Mouse (Mus musculus) induced T-regulatory cell, adult 2 months (primary cell): ENCODE data around the gene Iffo1.

Source experiments
- DNase-seq: peaks from one replicate; pipeline ENCODE4 v3.0.0-alpha.2; 2012; ENCODE audit warnings: low read depth

Iffo1 gene

DNA sequence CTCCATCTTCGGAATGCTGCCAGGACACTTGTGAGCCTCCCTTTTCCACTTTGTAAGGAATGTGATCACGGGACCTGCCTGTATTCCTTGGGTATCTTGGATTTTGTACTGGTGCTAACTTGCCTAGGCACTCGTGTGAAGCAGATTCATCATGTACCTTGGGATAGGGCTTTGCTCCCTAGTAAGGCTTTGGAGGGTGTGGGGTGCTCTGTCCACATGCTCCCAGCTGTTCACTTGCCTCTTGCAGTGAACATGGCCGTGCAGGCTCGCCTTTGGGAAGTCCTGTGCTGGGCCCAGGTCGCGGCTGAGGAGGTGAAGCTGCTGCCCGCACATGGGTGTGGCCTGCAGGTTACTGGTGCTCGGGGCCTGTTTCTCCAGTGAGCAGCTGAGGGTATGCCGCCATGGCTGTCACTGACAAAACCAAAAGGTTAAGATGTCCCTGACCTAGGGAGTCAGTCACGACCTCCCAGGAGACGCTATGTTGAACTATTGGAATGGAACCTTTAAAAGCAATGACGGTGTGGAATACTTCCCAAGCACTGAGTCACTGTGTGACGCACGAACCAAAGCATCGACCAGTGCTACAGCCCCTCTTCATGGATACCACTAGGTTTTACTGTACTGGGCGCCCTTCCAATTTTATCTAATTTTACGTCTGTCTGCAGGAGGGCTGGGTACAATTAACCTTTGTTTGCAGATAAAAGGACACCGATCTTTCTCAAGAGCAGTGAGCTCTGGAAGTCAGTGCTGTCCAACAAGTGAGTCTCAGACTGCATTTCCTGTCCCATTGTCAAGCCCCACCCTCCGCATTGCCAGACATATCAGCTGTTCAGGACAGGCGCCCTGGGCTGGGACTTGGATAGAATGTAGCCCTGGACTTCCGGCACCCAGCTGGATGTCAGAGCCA, 16.1 kb downstream of the Iffo1 start:
- peak; percentile 66 for DNase-seq

DNA sequence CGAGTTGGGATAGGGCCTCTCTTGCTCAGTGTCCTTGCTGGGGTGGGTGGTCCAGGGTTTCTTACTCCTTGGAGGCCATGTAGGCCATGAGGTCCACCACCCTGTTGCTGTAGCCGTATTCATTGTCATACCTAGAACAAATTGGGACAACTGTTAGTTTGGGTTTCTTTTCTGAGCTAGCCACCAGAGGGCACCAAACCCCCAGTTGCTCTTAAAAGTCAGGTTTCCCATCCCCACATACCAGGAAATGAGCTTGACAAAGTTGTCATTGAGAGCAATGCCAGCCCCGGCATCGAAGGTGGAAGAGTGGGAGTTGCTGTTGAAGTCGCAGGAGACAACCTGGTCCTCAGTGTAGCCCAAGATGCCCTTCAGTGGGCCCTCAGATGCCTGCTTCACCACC, 16.9 kb downstream of the Iffo1 start:
- peak; percentile 93 for DNase-seq

DNA sequence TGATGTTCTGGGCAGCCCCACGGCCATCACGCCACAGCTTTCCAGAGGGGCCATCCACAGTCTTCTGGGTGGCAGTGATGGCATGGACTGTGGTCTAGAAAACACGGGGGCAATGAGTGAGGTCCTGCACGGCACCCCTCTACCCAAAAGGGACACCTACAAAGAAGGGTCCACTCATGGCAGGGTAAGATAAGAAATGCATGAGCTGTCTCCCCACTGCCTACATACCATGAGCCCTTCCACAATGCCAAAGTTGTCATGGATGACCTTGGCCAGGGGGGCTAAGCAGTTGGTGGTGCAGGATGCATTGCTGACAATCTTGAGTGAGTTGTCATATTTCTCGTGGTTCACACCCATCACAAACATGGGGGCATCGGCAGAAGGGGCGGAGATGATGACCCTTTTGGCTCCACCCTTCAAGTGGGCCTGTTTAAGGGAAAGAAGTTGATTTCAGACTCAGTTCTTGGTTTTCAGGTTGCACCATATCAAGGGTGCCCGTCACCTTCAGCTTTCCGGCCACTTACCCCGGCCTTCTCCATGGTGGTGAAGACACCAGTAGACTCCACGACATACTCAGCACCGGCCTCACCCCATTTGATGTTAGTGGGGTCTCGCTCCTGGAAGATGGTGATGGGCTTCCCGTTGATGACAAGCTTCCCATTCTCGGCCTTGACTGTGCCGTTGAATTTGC, 17.7 kb downstream of the Iffo1 start:
- DNase-seq: peak; percentile 29

DNA sequence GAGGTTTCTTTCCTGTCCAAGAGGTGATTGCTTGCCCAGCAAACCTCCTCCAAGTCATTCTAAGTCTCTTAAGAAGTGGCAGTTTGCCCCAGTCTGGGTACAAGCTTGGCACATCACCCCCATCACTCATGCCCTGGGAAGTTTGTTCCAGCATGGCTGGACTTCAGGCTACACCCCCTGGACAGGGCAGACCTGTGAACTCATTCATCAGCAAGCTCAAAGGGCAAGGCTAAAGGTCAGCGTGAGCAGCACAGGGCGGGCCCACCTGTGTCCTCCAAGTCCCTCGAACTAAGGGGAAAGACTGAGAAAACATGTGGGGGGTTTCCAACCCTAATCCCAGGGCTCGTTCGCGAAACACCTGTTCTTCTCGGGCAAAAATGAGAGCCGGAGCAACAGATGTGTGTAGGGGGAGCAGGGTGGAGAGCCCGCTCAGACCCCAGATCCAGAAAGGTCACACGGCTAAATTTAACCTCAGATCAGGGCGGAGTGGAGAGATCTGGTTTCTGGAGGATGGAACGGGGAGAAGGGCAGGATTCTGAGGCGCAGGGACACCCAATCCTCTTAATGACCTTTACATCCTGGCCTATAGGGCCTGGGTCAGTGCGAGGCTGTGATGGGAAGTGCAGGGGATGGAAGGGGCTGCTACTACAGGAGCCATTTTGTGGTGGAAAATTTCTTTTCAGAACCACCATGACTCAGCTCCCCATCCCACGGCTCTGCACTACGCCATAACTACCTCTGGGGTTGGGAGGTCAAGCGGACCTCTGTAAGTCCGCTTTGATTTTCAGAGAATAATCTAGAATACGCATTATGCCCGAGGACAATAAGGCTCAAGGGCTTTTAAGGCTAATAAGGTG, 19.0 kb downstream of the Iffo1 start:
- peak; percentile 50 for DNase-seq

DNA sequence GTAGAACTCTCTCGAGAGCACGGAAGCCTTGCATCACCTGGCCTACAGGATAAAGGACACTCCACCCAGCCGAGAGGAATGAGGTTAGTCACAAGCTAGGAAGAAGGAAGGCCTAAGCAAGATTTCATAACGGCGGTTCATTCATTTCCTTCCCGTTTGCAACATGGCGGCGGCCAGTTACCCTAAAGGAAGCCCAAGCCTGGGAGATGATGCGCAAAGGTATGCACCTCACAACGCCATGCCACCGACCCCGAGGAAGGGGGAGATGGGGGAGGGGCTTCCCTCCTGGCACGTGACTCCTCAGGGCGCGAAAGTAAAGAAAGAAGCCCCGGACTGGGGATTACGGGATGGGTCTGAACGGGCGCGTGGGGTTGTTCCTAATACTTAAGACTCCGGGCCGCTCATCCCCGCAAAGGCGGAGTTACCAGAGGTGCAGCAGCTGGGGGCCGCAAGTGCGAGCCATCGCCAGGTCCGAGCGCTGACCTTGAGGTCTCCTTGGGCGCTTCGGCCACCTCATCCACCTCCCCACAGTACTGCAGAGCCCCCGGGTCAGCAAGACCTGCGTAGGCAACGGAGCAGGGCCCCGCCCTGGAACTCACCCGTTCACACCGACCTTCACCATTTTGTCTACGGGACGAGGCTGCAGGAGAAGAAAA, 19.8 kb downstream of the Iffo1 start:
- peak; percentile 87 for DNase-seq

DNA sequence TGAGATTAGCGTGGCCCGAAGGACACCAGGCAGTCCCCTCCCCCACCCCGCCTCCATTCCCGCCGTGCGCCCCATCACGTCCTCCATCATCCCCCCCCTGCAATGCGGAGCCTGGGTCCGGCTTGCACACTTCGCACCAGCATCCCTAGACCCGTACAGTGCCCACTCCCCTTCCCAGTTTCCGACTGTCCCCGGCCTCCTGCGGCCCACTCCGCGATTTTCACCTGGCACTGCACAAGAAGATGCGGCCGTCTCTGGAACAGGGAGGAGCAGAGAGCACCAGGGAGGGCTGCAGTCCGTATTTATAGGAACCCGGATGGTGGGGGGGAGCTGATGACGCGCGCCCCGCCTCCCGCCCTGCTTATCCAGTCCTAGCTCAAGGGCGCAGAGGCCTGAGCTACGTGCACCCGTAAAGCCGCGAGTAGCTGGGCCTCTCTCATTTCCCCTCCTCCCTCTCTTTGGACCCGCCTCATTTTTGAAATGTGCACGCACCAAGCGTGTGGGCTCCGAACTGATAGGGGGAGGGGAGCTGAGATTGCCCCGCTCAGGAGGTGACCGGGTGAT, 20.4 kb downstream of the Iffo1 start:
- DNase-seq: peak; percentile 98

DNA sequence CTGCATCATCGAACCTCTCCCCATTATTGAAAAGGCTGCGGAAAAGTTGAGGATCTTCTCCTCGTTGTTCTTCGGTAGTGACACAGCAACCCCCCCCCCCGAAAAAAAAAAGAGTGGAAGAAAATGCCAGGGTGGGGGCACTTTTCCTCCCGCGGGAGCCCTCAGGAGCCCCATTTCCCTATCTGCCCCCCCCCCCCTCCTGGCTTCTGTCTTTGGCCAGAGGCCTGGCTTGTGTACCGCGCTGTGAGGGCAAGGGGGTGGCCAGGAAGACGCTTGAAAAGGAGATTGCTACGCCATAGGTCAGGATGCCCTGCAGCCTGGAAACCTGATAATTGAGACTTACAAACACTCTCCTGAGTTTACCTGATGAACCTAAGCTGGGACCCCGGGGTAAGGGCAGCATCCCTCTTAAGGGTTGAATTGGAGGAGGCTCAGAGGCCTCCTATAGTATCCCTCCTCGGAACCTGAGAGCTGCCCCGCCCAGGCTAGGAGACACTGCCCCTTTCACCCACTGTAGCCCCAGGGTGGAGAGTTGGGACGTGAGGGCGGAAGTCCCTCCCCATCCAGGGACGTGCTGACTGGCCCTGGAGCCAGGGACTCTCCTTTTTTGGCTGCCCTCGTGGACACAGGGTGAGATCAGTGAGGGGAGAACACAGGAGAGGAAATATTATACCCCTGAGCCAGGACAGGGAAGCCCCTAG, 21.2 kb downstream of the Iffo1 start, which contains the start of gene Gapdh:
Gene Gapdh, minus strand, starts transcription at position 417 of the 701 bp plus-strand sequence.
- DNase-seq: peak; percentile 59

DNA sequence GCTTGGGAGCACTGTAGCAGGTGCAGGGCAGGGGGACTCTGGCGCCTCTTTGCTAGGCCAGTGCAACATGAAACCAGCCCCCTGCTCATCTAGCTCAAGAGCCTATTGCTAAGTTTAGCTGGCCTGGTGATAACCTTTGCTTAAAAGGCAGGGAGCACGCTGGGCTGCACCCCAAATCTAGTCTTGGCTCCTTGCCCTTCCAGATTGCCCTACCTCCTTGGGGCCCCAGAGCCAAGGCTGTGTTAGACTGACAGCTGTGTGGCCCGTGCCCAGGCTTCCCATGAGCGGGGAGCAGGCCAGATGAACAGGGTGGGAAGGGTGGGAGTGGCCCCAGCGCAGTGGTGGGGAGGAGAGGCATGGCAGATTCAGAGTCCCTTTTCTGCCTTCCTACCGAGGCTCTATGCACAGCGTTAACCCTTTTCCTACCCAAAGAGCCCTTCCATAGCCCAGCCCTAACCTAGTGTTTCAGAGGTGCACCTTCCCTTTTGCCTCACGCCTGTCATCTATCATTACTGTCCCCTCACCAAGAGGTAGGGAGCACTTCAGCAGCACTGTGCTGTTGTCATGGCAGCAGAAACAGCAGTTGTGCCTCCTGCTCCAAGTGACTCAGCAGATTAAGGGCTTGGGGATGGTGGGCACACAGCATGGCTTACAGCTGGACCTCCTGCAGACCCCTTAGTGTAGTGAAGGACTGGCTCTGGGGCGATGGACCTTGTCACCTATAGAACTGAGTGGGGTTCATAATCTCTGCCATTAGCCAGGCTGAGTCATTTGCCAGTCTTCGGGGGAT, 22.0 kb downstream of the Iffo1 start:
- no peak for DNase-seq

DNA sequence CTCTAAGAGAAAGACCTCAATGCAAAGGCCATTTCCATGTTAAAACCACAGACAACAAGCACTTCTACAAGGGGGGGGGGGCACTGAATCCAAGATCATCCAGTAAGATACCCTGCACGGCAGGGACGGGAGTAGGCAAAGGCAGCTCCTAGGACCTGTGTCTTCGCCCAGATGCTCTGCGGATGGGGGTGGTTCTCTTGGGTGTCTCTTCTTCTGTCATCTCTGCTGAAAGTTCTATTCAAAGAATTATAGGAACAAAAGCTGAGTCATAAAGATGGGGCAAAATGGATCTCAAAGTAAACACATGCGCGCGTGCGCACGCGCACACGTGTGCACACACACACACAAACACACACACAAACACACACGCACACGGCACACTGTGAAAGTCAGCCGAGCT, 23.0 kb downstream of the Iffo1 start:
- DNase-seq: no peak

DNA sequence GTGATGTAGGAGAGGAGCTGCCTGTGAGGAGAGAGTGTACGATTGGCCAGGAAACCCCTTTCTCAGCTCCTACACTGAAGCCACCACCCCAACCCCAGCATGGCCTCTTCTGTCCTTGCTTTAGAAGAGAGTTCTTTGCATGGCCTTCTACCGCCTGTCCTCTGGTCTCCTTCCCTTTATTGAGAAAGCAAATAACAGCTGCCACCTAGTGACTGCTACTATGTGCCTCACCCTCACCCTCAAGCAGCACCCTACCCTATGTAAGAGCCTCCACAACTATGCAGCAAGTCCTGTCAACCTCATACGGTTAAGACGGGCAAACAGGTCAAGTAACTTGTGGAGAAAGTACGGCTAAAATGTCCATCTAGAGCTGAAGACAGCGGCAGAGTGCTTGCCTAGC, 25.2 kb downstream of the Iffo1 start:
- DNase-seq: no peak

DNA sequence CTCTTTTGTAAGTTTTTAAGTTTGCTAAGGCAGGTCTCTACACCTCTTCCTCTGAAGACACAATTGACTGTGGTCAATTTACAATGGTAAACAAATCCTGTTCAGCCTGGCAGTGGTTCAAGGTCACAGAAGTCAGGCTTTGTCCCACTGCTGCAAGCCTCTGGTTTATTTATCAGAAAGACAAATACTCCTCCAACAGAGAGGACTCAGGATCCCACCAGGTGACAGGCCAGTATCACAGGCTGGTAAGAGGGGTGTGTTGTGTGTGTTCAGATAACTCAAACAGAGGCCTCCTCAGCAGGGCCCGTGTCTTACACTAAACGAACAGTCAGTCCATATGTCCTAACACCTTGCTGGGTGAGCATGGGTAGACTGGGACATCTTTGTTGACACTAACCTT, 27.4 kb downstream of the Iffo1 start:
- no peak for DNase-seq

DNA sequence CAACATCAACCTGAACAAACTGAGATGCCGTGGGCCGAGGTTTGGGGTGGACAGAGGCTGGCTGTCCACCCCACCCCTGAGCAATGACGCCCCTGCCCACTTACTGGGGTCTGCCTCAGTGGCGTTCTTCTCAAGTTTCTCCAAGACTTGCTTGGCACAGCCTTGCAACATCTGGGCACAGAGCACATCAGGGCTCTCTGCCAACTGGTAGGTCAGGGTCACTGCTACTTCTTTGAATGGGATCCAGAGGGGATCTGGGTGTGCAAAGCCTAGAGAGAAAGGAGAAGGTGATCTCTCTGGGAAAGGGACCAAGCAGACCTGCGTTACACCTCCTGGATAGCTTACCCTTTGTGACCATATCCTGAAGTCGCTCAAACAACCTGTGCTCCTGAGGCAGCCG, 28.2 kb downstream of the Iffo1 start:
- DNase-seq: no peak

DNA sequence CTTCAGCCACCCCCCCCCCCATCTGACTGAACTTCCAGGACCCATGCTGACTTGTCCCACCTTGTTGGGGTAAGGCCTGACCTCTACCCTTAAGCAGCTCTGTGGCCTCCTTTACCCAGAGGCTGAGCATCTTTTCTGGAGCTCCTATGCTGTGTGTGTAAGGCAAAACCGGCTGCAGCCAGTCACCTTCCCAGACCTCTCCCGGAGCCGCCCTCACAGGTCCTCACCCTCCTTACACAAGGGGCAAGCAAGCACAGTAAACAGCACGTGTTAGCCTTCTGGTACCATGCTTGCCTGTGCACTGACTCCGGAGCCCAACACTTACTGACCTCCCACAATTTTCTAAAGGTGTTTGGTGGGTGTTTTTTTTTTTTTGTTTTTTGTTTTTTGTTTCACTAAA, 30.4 kb downstream of the Iffo1 start:
- no peak for DNase-seq

DNA sequence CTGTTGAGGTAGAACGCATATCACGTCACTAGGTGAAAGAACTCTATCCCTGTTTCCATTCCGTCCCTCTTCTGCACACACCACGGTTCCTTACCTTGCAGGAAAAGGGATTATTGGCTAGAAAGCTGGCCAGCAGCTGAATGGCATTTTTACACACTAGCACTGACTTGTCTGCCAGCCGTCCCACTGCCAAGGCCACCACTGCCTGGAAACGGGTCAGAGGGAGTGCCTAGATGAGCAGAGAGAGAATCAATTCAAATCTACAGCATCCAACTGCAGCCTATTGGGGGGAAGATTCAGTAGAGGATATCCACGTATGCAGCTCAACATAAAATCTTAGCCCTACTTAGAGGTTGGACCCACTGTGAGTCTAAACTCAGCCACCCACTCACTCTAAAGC, 34.6 kb downstream of the Iffo1 start:
- no peak for DNase-seq

DNA sequence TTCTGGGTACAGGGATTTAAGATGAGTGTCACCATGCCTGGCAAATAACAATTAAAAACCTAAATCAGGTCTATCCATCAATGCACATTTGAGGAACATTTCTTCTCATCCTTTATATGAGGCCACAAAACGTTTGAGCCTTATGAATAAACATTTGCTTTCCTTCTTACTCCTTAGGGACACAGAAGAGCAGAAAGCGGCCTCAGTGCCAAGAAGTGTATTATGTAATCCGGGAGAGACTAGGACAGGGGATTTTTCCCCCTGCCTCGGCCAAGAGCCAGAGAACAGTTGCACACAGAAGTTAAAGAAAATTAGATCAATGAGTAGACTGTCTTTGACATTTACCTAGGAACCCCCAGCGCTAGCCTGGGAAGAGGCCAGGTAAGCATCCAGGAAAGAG, 37.1 kb downstream of the Iffo1 start:
- DNase-seq: no peak

DNA sequence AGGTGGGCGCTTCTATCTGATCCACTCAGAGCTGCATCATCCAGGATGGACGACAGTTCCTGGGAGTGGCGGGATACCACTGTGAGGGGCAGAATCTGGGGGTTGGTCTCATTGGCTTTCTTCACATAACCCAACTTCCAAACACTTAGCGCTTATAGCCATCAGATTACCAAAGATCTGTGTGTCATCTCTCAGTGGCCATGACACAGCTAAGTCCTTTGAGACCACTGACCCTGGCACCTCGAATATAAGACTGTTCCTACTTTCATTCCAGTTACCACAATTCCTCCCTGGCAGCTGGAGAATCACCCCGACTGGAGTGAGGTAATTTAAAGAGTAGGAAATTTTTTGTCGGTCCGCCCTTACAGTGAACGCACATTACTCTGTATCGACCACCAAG, 41.2 kb downstream of the Iffo1 start:
- DNase-seq: no peak

DNA sequence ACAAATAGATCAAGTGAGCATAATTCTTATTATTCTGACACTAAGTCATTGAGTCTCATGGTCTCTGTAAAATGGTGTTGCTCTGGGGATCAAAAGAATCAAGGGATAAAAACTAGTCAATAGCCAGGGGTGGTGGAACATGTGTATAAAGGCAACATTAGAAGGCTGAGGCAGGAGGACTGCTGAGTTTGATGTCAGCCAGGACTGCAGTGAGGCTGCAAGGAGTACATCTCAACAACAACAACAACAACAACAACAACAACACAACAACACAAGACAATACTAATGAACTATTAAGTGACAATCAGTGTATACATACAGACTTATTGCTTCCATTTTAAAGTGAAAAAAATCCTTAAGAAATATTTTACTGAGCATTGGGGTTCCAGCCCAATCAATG, 45.8 kb downstream of the Iffo1 start:
- no peak for DNase-seq

DNA sequence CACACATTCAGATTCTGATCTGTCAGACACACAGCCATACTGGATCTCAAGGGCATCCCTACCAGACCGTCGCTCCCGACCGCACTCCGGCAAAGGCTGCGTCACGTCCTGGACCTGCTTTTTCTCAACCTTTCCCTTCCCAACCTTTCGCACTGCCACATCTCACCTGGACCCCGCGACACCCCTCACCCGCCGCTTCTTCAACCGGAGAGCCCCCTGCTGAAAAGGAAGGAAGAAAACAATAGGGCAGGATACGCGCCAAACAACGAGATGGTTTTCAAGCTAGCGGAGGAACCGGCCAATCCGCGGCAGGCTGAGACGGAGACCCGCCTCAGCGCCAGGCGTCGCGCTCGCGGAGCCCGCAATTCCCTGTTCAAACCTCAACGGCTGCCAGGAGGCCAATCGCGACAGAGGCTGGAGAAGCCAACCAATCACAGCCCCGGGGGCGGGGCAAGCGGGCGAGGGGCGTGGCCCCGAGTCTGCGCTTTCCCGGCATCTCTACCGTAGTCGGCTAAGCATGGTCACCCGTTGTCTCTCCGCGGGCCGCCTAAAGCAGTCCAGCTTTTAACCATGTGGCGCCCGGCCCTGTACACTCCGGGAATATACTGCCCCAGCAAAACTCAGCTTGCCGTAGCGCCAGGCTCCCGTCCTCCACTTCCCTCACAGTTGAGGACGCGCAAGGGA, 46.4 kb downstream of the Iffo1 start, which contains the start of the genes Ncapd2 and Mrpl51:
Gene Ncapd2, minus strand, starts transcription at position 370 of the 684 bp plus-strand sequence.
Gene Mrpl51, plus strand, starts transcription at position 470 of the 684 bp plus-strand sequence.
- peak; percentile 99 for DNase-seq

DNA sequence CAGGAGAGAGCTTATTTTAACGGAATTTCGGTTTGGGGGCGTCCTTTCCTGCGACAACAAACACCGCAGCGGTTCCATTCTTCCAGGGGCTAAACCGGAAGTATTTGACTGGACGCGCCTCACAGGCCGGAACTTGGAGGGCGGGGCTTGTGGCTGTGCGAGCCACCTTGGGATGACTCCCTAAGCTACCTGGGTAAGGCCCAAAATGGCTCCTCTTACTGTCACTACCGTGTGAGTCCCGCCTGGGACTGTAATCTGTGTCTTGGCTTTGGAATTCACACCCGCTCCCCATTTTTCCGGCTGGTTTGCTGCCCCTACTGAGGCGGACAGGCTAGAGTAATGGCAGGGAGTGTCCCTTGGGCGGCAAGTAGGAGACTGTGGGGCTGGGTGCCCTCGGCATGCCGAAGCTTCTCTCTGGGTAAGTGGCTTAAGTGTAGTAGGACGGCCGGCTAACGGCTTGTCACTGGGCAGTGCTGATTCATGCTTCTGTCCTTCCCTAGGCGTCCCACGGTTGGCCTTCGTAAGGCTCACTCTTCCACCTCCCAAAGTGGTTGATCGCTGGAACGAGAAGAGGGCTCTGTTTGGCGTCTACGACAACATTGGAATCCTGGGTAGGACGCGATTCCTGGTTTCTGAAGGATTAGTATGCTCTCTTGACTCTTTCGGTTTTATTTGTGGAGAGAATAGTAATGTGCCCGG, 47.1 kb downstream of the Iffo1 start:
- DNase-seq: peak; percentile 95
